Mouse (Mus musculus): ENCODE data around the gene Afmid.

DNA sequence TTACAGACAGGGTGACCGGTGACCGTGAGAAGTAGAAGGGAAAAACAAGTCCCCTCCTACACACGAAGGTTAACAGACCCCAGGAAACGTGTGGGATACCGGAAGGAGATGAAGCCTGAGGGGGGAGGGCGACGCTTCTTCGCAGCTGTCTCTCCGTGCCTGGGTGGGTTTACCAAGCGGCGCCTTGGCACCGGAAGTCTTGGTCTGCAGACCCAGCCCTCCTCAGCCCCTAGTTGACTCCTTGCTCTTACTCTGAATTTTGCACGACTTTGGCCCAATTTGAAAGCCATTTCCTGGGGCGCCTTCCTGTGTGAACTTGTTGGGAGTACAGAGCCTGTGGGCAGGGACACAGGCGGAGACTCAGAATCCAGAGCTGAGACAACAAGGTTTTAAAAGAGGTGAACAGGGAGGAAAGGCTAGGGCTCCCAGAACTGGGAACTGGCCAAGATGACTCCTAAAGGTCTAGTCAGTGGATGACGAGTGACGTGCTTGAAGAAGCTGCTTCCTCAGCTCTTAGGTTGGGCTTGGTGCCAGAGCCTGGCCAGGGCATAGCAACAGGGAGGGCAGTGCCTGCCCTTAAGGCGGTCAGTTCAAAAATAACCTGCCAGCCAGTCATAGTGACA, 44.4 kb upstream of the Afmid start:
- TF ChIP-seq CTCF (IDR thresholded peaks at IDR 0.05; ENCODE audit: extremely low read depth, insufficient read depth, insufficient read length, insufficient replicate concordance) (no peak), POLR2A (IDR thresholded peaks at IDR 0.05; ENCODE audit: low read depth, low read length) (peak; percentile 12; the same call in 1 of the 2 replicates)
